Mouse (Mus musculus): ENCODE measurements around the gene Gpr137.

GRCm38 (mm10) chr19:6968491-6969271 is 26.4 kb upstream of the Gpr137 start:
- TF ChIP-seq CTCF (IDR thresholded peaks at IDR 0.05; ENCODE audit: low read depth, low read length) (no peak), GATA1 (IDR thresholded peaks at IDR 0.05; ENCODE audit: borderline replicate concordance, low read length) (no peak), GATA2 (IDR thresholded peaks at IDR 0.05; ENCODE audit: borderline replicate concordance, low read depth, low read length) (no peak)
